Mouse (Mus musculus): ENCODE measurements around the gene Scmh1. TPM values are rescaled to one million over a fixed set of nuclear protein-coding genes. Genes with fewer than 3 reads are reported as not detected.

Scmh1 gene
- 26.7 and 34.2 TPM in 2 replicates for polyA plus RNA-seq (2012; ENCODE audit: insufficient read depth, insufficient read length, missing spikeins)

- Histone ChIP-seq H3K4me1 (ENCODE audit: control insufficient read depth, insufficient read depth, low read length) (peaks cover 8% of the 10 kb centered on the region), H3K4me3 (ENCODE audit: insufficient read depth, low read length) (peak within 1 kb of the TSS; percentile 87), H3K27ac (ENCODE audit: insufficient read depth, low read depth, low read length) (peak within 1 kb of the TSS; percentile 64)
- no peak for TF ChIP-seq POLR2A (IDR thresholded peaks at IDR 0.05; ENCODE audit: borderline replicate concordance, low read depth, low read length)
- TF ChIP-seq CTCF (IDR thresholded peaks at IDR 0.05; ENCODE audit: low read depth, low read length), result no peak
Measured at GRCm38 (mm10) chr4:120405144-120405805, at the start of gene Scmh1. TSS of gene Scmh1 (plus strand) at chr4:120405281.

GRCm38 (mm10) chr4:120360011-120360521, 45.0 kb upstream of the Scmh1 start:
- no peak for TF ChIP-seq CTCF (IDR thresholded peaks at IDR 0.05; ENCODE audit: low read depth, low read length)
- TF ChIP-seq POLR2A (IDR thresholded peaks at IDR 0.05; ENCODE audit: borderline replicate concordance, low read depth, low read length), result no peak
- H3K4me1 ChIP-seq (ENCODE audit: control insufficient read depth, insufficient read depth, low read length), result no peaks in the 10 kb centered on the region
- no peak overlapping the region for H3K27ac ChIP-seq (ENCODE audit: insufficient read depth, low read depth, low read length)
- no peak overlapping the region for H3K4me3 ChIP-seq (ENCODE audit: insufficient read depth, low read length)

- Histone ChIP-seq H3K4me1 (ENCODE audit: control insufficient read depth, insufficient read depth, low read length) (peaks cover 3% of the 10 kb centered on the region), H3K27ac (ENCODE audit: insufficient read depth, low read depth, low read length) (no peak overlapping the region), H3K4me3 (ENCODE audit: insufficient read depth, low read length) (no peak overlapping the region)
- TF ChIP-seq POLR2A (IDR thresholded peaks at IDR 0.05; ENCODE audit: borderline replicate concordance, low read depth, low read length), result no peak
- TF ChIP-seq CTCF (IDR thresholded peaks at IDR 0.05; ENCODE audit: low read depth, low read length), result no peak
Measured at GRCm38 (mm10) chr4:120364729-120365128, 40.4 kb upstream of the Scmh1 start.

GRCm38 (mm10) chr4:120365456-120365855, 39.6 kb upstream of the Scmh1 start:
- Histone ChIP-seq H3K4me3 (ENCODE audit: insufficient read depth, low read length) (no peak overlapping the region), H3K4me1 (ENCODE audit: control insufficient read depth, insufficient read depth, low read length) (peaks cover 3% of the 10 kb centered on the region), H3K27ac (ENCODE audit: insufficient read depth, low read depth, low read length) (no peak overlapping the region)
- TF ChIP-seq POLR2A (IDR thresholded peaks at IDR 0.05; ENCODE audit: borderline replicate concordance, low read depth, low read length), result no peak
- TF ChIP-seq CTCF (IDR thresholded peaks at IDR 0.05; ENCODE audit: low read depth, low read length), result no peak

- H3K4me3 ChIP-seq (ENCODE audit: insufficient read depth, low read length), result no peak overlapping the region
- H3K4me1 ChIP-seq (ENCODE audit: control insufficient read depth, insufficient read depth, low read length), result peaks cover 3% of the 10 kb centered on the region
- TF ChIP-seq POLR2A (IDR thresholded peaks at IDR 0.05; ENCODE audit: borderline replicate concordance, low read depth, low read length) (no peak), CTCF (IDR thresholded peaks at IDR 0.05; ENCODE audit: low read depth, low read length) (no peak)
- H3K27ac ChIP-seq (ENCODE audit: insufficient read depth, low read depth, low read length), result no peak overlapping the region
Measured at GRCm38 (mm10) chr4:120368031-120368430, 37.0 kb upstream of the Scmh1 start.

GRCm38 (mm10) chr4:120368663-120369062, 36.4 kb upstream of the Scmh1 start:
- no peak overlapping the region for H3K4me3 ChIP-seq (ENCODE audit: insufficient read depth, low read length)

GRCm38 (mm10) chr4:120369156-120369555, 35.9 kb upstream of the Scmh1 start:
- Histone ChIP-seq H3K4me3 (ENCODE audit: insufficient read depth, low read length) (no peak overlapping the region), H3K27ac (ENCODE audit: insufficient read depth, low read depth, low read length) (no peak overlapping the region), H3K4me1 (ENCODE audit: control insufficient read depth, insufficient read depth, low read length) (peaks cover 3% of the 10 kb centered on the region)
- TF ChIP-seq POLR2A (IDR thresholded peaks at IDR 0.05; ENCODE audit: borderline replicate concordance, low read depth, low read length), result no peak
- no peak for TF ChIP-seq CTCF (IDR thresholded peaks at IDR 0.05; ENCODE audit: low read depth, low read length)

More at GRCm38 (mm10) chr4:120368663-120369062, 36.4 kb upstream of the Scmh1 start:
- no peak overlapping the region for H3K27ac ChIP-seq (ENCODE audit: insufficient read depth, low read depth, low read length)
- TF ChIP-seq CTCF (IDR thresholded peaks at IDR 0.05; ENCODE audit: low read depth, low read length), result peak; percentile 67; the same call in 1 of the 2 replicates
- no peak for TF ChIP-seq POLR2A (IDR thresholded peaks at IDR 0.05; ENCODE audit: borderline replicate concordance, low read depth, low read length)
- peaks cover 3% of the 10 kb centered on the region for H3K4me1 ChIP-seq (ENCODE audit: control insufficient read depth, insufficient read depth, low read length)

GRCm38 (mm10) chr4:120369861-120370366, 35.2 kb upstream of the Scmh1 start:
- Histone ChIP-seq H3K27ac (ENCODE audit: insufficient read depth, low read depth, low read length) (no peak overlapping the region), H3K4me3 (ENCODE audit: insufficient read depth, low read length) (no peak overlapping the region), H3K4me1 (ENCODE audit: control insufficient read depth, insufficient read depth, low read length) (peaks cover 3% of the 10 kb centered on the region)
- no peak for TF ChIP-seq POLR2A (IDR thresholded peaks at IDR 0.05; ENCODE audit: borderline replicate concordance, low read depth, low read length)
- TF ChIP-seq CTCF (IDR thresholded peaks at IDR 0.05; ENCODE audit: low read depth, low read length), result no peak

- H3K4me3 ChIP-seq (ENCODE audit: insufficient read depth, low read length), result no peak overlapping the region
- TF ChIP-seq CTCF (IDR thresholded peaks at IDR 0.05; ENCODE audit: low read depth, low read length) (no peak), POLR2A (IDR thresholded peaks at IDR 0.05; ENCODE audit: borderline replicate concordance, low read depth, low read length) (no peak)
- peaks cover 3% of the 10 kb centered on the region for H3K4me1 ChIP-seq (ENCODE audit: control insufficient read depth, insufficient read depth, low read length)
- H3K27ac ChIP-seq (ENCODE audit: insufficient read depth, low read depth, low read length), result no peak overlapping the region
Measured at GRCm38 (mm10) chr4:120372838-120373237, 32.2 kb upstream of the Scmh1 start.

GRCm38 (mm10) chr4:120373813-120374212, 31.3 kb upstream of the Scmh1 start:
- Histone ChIP-seq H3K4me3 (ENCODE audit: insufficient read depth, low read length) (no peak overlapping the region), H3K4me1 (ENCODE audit: control insufficient read depth, insufficient read depth, low read length) (peaks cover 3% of the 10 kb centered on the region), H3K27ac (ENCODE audit: insufficient read depth, low read depth, low read length) (no peak overlapping the region)
- TF ChIP-seq POLR2A (IDR thresholded peaks at IDR 0.05; ENCODE audit: borderline replicate concordance, low read depth, low read length), result no peak
- TF ChIP-seq CTCF (IDR thresholded peaks at IDR 0.05; ENCODE audit: low read depth, low read length), result no peak

Measured in bone marrow macrophage, adult 2 months (primary cell).